Mouse (Mus musculus) layer of hippocampus, adult 18-20 months (tissue): ENCODE data around the gene Atp2c2. TPM values are rescaled to one million over a fixed set of nuclear protein-coding genes. Genes with fewer than 3 reads are reported as not detected.

Experiments used
- DNase-seq, 2 experiments: peaks; one replicate each; pipeline ENCODE4 v3.0.0; 2022; ENCODE audit warnings: low spot score in 2 of 2
- total RNA-seq, 2 experiments: library from RNA; stranded (reverse); gene quantifications; 2 replicates each; pipeline ENCODE4 v1.2.3; 2021

Atp2c2 gene
- total RNA-seq, 2 experiments from 2014 or later: 1.6 to 2.2 TPM

- peak in 1 of 2 experiments; percentile 28 for DNase-seq
These were observed 849 bp upstream of the Atp2c2 start for GRCm38 (mm10) chr8:119698960-119699359.

DNA sequence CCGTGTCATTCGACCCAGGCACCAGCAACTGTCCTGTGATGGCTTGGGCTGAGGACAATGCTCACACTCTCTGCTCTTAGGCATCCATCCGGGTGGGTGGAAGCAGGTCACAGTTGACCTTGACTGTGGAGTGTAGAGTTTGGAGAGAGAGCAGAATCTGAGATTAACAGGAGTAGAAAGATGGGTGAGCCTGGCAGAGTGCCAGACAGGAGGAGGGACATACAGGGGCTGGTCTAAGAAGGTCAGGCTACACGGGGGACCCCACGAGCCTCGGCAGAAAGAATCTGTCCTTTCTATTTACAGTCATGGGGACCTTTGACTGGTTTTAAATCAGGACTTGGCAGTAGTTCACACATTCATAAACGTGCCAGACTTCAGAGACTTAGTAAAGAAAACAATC is 3.2 kb downstream of the Atp2c2 start:
- DNase-seq: no peak

DNA sequence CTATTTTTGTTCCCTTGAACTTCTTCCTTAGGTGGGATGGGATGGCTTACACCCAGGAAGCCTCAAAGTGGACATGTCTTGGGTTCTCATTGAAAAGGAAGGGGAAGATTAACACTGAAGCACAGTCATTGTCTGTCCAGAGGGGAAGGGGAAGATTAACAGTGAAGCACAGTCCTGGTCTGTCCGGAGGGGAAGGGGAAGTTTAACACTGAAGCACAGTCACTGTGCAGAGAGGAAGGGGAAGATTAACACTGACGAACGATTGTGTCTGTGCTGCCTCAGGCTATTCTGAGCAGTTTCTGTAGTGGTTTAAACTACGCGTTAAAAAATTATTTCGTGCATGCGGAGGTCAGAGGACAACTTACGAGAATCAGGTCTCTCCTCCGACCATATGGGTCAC is 7.3 kb downstream of the Atp2c2 start:
- DNase-seq: no peak

DNA sequence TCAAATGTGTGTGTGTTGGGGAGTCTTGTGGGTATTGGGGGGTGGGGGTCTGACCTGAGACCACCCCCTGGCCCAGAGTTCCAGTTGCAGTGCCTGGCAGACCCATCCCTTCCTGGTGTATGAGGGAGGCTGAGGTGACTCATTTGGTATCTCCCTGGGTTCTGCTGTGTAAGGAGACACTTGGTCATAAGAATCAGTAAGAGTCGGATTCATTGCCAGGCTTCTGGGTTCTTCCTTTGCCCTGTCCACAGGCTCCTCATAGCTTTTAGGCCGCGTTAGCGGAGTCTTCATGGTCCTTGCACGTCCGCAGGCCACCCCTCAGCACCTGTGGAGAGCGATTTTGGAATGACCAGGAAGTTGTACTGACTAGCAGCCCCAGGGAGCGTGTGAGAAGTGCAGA is 8.7 kb downstream of the Atp2c2 start:
- no peak for DNase-seq

DNA sequence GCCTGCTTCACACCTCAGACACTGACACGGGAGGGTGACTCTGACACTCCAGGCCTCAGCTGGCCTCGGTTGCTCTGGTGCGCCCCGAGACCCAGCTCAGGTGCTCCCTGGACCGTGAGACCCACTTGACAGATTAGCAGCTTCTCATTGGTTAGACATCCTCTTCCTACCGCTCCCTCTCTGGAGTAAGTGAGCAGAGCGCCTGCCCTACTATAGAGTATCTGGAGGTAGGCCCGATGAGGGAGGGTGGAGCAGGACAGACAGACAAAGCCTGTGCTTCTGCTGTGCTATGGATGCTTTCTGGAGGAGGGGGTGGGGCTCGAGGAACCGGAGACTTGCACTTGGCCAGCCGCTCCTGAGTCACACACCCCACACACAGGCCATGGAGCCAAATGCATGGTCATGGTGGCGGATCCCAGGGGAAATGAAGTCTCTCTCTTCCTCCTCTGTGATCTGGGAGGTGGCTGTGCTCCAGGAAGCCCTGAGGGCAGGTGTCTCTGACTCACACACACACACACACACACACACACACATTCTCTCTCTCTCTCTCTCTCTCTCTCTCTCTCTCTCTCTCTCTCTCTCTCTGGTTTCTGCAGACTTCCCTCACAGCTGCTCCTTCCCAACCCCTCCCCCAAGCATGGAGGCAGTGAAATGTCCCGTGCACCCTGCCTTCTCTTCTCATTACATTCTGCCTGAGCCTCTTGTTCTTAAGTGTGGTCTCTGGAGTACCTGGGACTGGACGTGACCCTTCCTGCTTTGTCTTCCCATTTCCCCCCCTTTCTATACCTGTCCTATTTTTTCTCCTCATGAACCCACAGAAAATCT is 9.3 kb downstream of the Atp2c2 start:
- DNase-seq: no peak

GRCm38 (mm10) chr8:119709703-119710093 is 9.9 kb downstream of the Atp2c2 start:
- no peak for DNase-seq

DNA sequence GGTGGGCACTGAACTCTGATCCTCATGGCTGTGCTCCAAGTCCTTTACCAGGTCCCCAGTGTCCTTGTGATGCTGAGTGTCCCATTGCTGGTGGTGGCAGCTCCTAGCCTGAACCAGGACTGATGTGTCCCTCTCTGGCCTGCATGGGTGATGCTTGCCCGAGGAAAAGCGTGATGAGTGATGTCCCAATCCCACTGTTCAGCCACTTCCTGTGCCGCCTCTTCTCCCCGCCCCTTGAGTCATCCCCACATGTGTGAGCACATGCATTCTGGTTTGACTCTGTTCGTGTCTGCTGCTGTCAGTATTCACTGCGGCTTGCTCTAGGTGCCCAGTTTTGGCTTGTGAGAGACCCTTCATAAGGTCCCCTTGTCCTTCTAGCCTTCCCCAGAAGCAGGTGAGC is 12.4 kb downstream of the Atp2c2 start:
- DNase-seq: no peak

DNA sequence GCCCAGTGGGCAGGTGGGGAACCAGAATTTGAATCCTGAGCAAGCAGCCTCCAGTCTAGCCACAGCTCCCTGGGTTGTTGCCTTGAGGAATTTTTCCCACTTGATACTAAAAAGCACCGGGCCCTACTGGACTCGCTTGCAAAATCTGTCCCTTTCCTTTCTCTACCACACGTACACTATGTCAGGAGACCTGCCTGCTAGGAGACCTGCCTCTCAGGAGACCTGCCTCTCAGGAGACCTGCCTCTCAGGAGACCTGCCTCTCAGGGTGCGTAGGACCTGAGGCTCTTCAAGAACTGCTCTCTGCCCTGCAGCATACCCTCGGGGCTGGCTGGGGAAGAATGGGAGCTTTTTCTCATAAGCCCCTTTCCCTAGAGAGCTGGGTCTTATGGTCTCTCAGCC is 13.6 kb downstream of the Atp2c2 start:
- DNase-seq: no peak

DNA sequence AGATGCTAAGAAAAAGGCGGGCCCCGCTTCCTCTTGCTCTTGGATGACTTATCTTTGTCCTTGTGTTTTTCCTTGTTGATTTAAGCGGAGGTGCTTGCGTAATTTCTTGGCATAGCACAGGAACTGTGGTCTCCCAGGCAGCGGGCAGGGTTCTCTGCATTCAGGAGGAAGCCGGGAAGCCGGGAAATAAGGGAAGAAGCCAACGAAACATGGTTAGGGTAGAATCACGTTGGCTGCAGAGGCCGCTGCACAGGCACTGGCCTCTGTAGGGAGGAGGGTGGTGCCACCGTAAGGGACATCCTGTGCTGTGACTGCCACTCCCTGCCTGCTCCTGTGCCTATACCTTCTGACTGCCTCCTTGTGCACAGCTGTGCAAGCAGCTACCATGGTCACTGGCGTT is 15.4 kb downstream of the Atp2c2 start:
- DNase-seq: no peak

GRCm38 (mm10) chr8:119716730-119717299 is 17.0 kb downstream of the Atp2c2 start:
- DNase-seq: no peak

- DNase-seq: no peak
These were observed 18.0 kb downstream of the Atp2c2 start for GRCm38 (mm10) chr8:119717765-119718164.

- peak; percentile 25 to 55 for DNase-seq
These were observed 19.2 kb downstream of the Atp2c2 start for GRCm38 (mm10) chr8:119719011-119719501.

DNA sequence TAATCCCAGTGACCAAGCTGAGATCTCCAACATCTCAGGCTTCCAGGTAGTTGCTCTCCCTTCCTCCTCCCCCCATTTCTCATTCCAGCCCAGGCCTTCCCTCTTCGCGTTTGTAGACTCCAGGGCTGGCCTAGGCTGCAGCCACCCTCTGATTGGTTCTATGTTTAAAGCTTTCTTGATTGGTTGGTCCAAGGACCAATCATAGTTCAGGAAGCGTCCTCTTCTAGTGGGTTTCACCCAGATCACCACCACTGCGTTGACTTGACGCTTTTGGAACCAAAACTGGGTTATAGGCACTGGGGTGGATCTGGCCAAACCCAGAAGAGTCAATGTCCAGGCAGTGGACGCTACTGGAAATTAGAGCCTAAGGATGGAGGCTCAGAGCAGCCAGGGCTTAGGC is 22.5 kb downstream of the Atp2c2 start:
- DNase-seq: no peak

DNA sequence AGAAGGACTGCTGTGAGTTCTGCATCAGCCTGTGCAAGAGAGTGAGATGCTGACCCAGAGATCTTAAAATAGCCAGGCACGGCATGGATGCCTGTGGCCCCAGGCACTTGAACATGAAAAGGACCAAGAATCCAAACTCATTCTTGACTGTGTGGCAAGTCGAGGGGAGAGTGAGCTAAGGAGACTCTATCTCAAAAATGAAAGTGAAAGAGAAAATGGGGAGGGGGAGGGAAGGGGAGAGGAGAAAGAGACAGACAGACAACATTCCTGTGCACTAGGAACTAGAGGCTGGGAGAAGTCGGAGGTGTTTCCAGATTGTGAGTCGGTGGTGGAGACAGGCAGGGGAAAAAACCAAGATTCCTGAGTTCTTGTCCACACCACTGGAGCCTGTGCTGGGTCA is 23.9 kb downstream of the Atp2c2 start:
- no peak for DNase-seq

DNA sequence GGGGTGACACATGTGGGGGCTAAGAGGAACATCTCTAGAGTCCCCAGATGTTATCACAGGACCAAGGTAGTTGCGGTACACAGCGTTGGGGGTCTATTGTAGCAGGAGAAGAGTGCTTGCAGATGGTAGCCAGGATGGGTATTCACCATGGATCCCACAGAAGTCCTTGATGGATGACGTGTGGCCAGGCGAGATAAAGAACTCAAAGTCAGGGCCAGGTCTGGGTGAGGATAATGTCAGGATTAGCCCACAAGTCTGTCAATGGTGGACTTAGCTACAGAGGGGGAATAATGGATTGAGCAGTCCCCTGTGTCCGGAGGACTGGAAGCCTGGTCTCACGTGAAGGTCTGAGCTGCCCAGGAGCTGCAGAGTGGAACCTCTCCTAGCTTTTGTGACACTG is 24.8 kb downstream of the Atp2c2 start:
- DNase-seq: no peak

GRCm38 (mm10) chr8:119727093-119727492 is 27.3 kb downstream of the Atp2c2 start:
- no peak for DNase-seq

DNA sequence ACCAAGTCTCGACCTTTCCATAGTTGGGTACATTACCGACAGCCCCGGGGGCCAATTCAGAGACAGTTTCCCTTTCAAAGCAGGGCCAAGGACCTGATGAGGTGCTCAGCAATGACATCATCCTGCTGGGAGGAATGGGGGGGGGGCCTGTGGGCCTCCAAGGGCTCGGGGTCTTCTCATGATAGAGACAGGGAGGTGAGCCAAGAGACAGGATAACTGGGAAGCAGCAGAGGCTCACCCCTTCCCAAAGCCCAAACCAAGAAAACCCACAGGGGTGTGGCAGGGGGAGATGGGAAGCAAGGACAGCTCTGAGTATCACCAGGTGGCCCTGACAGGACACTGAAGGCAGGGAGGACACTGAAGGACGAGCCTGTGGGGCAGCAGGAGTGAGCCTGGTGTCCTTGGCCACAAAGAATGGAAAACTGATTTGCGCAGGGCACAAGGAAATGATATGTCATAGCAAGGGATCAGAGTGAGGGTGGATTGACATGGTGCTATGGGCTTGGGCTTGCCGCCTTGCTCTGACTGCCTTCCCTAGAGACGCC is 28.6 kb downstream of the Atp2c2 start:
- DNase-seq: no peak

DNA sequence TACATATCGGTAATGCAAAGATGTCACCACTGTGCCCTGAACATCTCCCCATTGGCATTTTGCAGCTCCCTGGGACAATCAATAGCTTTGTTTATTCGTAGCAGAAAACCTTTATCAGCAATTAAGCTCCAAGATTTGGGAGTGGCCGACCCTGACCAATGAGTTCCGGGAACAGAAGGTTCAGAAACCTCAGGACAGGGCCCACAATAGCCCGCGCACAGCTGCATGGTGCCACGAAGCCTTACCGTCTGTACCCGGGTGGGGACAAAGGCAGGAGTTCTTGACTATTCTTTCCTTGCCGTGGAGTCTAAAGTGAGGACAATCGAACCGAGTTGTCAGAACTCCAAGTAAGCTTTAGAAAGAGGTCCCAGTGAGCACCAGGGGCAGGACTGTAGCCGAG is 32.3 kb downstream of the Atp2c2 start:
- DNase-seq: no peak

GRCm38 (mm10) chr8:119736348-119736917 is 36.6 kb downstream of the Atp2c2 start:
- DNase-seq: no peak

- no peak for DNase-seq
These were observed 37.5 kb downstream of the Atp2c2 start for GRCm38 (mm10) chr8:119737093-119737900.
